ENCODE assay signal across 41 mouse cellular contexts in the genomic region with DNA sequence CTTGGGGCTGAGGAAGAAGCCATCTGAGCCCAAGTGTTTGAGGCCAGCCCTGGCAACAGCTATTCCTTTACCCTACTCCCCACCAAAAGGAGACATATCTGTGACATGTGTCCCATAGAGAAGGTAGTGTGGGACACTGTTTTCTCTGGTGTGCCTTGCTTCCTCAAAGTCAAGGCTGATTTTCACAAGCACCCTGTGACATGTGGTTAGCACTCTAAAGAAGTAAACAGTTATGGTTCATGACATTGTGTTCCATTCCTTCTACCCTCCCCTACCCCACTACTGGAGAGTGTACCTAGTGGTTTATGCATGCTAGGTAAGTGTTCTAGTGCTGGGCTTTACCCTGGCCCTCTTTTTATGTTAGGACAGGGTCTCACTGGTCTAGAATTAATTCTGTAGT. TPM values are rescaled to one million over a fixed set of nuclear protein-coding genes. Genes with fewer than 3 reads are reported as not detected.
A peak's percentile ranks its signal among the peaks of the same experiment; 100 is the strongest.
DNase-seq lines count a peak whose midpoint lies in the region; ATAC-seq lines count a peak whose summit lies in the region.
"Had no signal": no experiment of that assay in that cellular context is flagged by ENCODE, and none has a peak within 500 bp of the region (broad histone marks: within the 10 kb centered on the region; RNA-seq: fewer than 3 reads in every experiment).

No protein-coding gene starts in this region.

- ATAC-seq in embryonic facial prominence, embryonic 11.5 days (replicated peaks; ENCODE audit: insufficient number of reproducible peaks, low FRiP score, low TSS enrichment, low read depth) = 0 out of 2 replicates have a peak, but pooled peaks have one; percentile 39
- ATAC-seq in megakaryocyte, adult 5-6 weeks (ENCODE audit: poor library complexity, severe bottlenecking) = peak; percentile 61
- no peak for ATAC-seq in hindbrain, embryonic 14.5 days (ENCODE audit: low FRiP score)
- ATAC-seq: forebrain, embryonic 16.5 days; hindbrain, postnatal 0 days; intestine, embryonic 15.5 days; midbrain, embryonic 13.5 days; Patski had no signal

- H3K9me3 ChIP-seq in embryonic facial prominence, embryonic 11.5 days (replicated peaks; ENCODE audit: control insufficient read depth, low read length) = no peaks in the 10 kb centered on the region
- H3K9me3 ChIP-seq in embryonic facial prominence, embryonic 10.5 days = no peaks in the 10 kb centered on the region
- no peaks in the 10 kb centered on the region for H3K9me3 ChIP-seq in hindbrain, embryonic 14.5 days (ENCODE audit: control insufficient read depth, low read length)
- H3K9me3 ChIP-seq: intestine, embryonic 15.5 days; liver, embryonic 13.5 days; midbrain, embryonic 13.5 days had no signal

- H3K4me2 ChIP-seq in embryonic facial prominence, embryonic 11.5 days (ENCODE audit: low read depth, low read length) = no peak overlapping the region
- H3K4me2 ChIP-seq in hindbrain, embryonic 14.5 days (replicated peaks) = no peak overlapping the region
- H3K4me2 ChIP-seq: intestine, embryonic 15.5 days; liver, embryonic 13.5 days; lung, embryonic 14.5 days; midbrain, embryonic 13.5 days had no signal

- H3K27ac ChIP-seq in embryonic facial prominence, embryonic 11.5 days (replicated peaks; ENCODE audit: low read depth, low read length) = no peak overlapping the region
- H3K27ac ChIP-seq in embryonic facial prominence, embryonic 10.5 days (replicated peaks) = no peak overlapping the region
- no peak overlapping the region for H3K27ac ChIP-seq in hindbrain, embryonic 14.5 days
- H3K27ac ChIP-seq: gastrocnemius, adult 2 months; hindbrain, postnatal 0 days; intestine, embryonic 15.5 days; kidney, postnatal 0 days; liver, embryonic 13.5 days; midbrain, embryonic 13.5 days had no signal

- no peaks in the 10 kb centered on the region for H3K27me3 ChIP-seq in embryonic facial prominence, embryonic 11.5 days (ENCODE audit: control insufficient read depth, insufficient read depth, low read length)
- no peaks in the 10 kb centered on the region for H3K27me3 ChIP-seq in embryonic facial prominence, embryonic 10.5 days (replicated peaks; ENCODE audit: low read depth, poor library complexity, severe bottlenecking)
- no peaks in the 10 kb centered on the region for H3K27me3 ChIP-seq in hindbrain, embryonic 14.5 days (ENCODE audit: control insufficient read depth, insufficient read depth, low read length)
- H3K27me3 ChIP-seq: intestine, embryonic 15.5 days; liver, embryonic 13.5 days; midbrain, embryonic 13.5 days; Patski had no signal

- no peaks in the 10 kb centered on the region for H3K4me1 ChIP-seq in embryonic facial prominence, embryonic 11.5 days (ENCODE audit: control insufficient read depth, insufficient read depth, low read length)
- H3K4me1 ChIP-seq in embryonic facial prominence, embryonic 10.5 days = no peaks in the 10 kb centered on the region
- H3K4me1 ChIP-seq in hindbrain, embryonic 14.5 days (replicated peaks; ENCODE audit: control insufficient read depth, insufficient read depth, low read length) = no peaks in the 10 kb centered on the region
- H3K4me1 ChIP-seq: intestine, embryonic 15.5 days; liver, embryonic 13.5 days; midbrain, embryonic 13.5 days had no signal

- no peaks in the 10 kb centered on the region for H3K36me3 ChIP-seq in embryonic facial prominence, embryonic 11.5 days (replicated peaks; ENCODE audit: control insufficient read depth, insufficient read depth, low read depth, low read length)
- no peaks in the 10 kb centered on the region for H3K36me3 ChIP-seq in embryonic facial prominence, embryonic 10.5 days (replicated peaks)
- H3K36me3 ChIP-seq in hindbrain, embryonic 14.5 days (replicated peaks; ENCODE audit: control insufficient read depth, insufficient read depth) = no peaks in the 10 kb centered on the region
- H3K36me3 ChIP-seq: intestine, embryonic 15.5 days; liver, embryonic 13.5 days; midbrain, embryonic 13.5 days had no signal

- H3K9ac ChIP-seq in embryonic facial prominence, embryonic 11.5 days (replicated peaks; ENCODE audit: low read length) = no peak overlapping the region
- H3K9ac ChIP-seq in hindbrain, embryonic 14.5 days = no peak overlapping the region
- H3K9ac ChIP-seq: intestine, embryonic 15.5 days; liver, embryonic 13.5 days; lung, embryonic 14.5 days; midbrain, embryonic 13.5 days had no signal

- no peak for DNase-seq in embryonic facial prominence, embryonic 11.5 days (ENCODE audit: low spot score)
- no peak for DNase-seq in embryonic facial prominence, embryonic 10.5 days (ENCODE audit: low spot score)
- peak; percentile 69 to 73 for DNase-seq in spleen, postnatal 36 days (ENCODE audit: low spot score in 2 of 2)
- DNase-seq in spleen, postnatal 14 days (ENCODE audit: low spot score in 2 of 2) = no peak
- no peak for DNase-seq in kidney, adult 8-10 months
- no peak for DNase-seq in adrenal gland, postnatal 36 days
- no peak for DNase-seq in hindbrain, embryonic 14.5 days (ENCODE audit: low spot score)
- DNase-seq: adrenal gland, postnatal 14 days; cerebellum, adult 2 months; cerebellum, postnatal 25 days; embryo, embryonic 11 days; gastrocnemius, adult 2 months; gastrocnemius, postnatal 36 days; heart, postnatal 14 days; kidney, adult 2 months; kidney, postnatal 4 days; layer of hippocampus, postnatal 36 days; left cerebral cortex, postnatal 4 days; liver, embryonic 13.5 days; lung, embryonic 14.5 days; lung, postnatal 36 days; retina, postnatal 1 day; right cerebral cortex, postnatal 14 days; thymus, postnatal 25 days had no signal

- H3K4me3 ChIP-seq in embryonic facial prominence, embryonic 11.5 days (ENCODE audit: low read depth, low read length) = no peak overlapping the region
- H3K4me3 ChIP-seq in embryonic facial prominence, embryonic 10.5 days = no peak overlapping the region
- H3K4me3 ChIP-seq in hindbrain, embryonic 14.5 days (replicated peaks; ENCODE audit: low read length) = no peak overlapping the region
- H3K4me3 ChIP-seq: erythroblast, embryonic 14.5 days; gastrocnemius, adult 2 months; intestine, embryonic 15.5 days; liver, embryonic 13.5 days; midbrain, embryonic 13.5 days had no signal

RNA-seq across cellular contexts. Expression of a gene that starts 42.0 kb away (rescaled TPM):
- not detected in 2 replicates for polyA plus RNA-seq in embryonic facial prominence, embryonic 11.5 days (2014; fragmentation: Nextera tagmentation; extraction: Ambion mirVana)
- polyA plus RNA-seq in embryonic facial prominence, embryonic 10.5 days (2016; fragmentation: Nextera tagmentation; extraction: Ambion mirVana) = not detected in 2 replicates
- 0.48 TPM in 1 of 2 replicates, not detected in the other for total RNA-seq in megakaryocyte, adult 5-6 weeks (2015)
- total RNA-seq in megakaryocyte, adult 5-6 weeks (2017) = 1.5 TPM in 1 of 2 replicates, not detected in the other
- total RNA-seq in adrenal gland, postnatal 36 days (2021) = 1 to 10 TPM; 2.2 to 3.3 TPM
- not detected in 2 replicates for polyA plus RNA-seq in hindbrain, embryonic 14.5 days (2014; fragmentation: Nextera tagmentation; extraction: Ambion mirVana)
- total RNA-seq: hindbrain, postnatal 0 days; left cerebral cortex, postnatal 4 days; megakaryocyte-erythroid progenitor cell, adult 5-6 weeks; MEL had no signal
- polyA plus RNA-seq: brain, embryonic 14.5 days; cerebellum, adult 2 months; erythroblast, embryonic 14.5 days; forebrain, embryonic 11.5 days; forebrain, embryonic 16.5 days; heart, embryonic 14.5 days; hindbrain, embryonic 11.5 days; hindbrain, postnatal 0 days; intestine, embryonic 15.5 days; kidney, adult 2 months; kidney, postnatal 0 days; liver, embryonic 13.5 days; lung, embryonic 14.5 days; midbrain, embryonic 13.5 days; neural tube, embryonic 14.5 days; small intestine, adult 2 months; stomach, embryonic 14.5 days had no signal

Comparison
In these comparisons a context has a peak if more than half of its experiments do, and no peak if none do; other contexts are left out.
1. DNase-seq: peak in spleen, postnatal 36 days (2 of 2); none in embryonic facial prominence, embryonic 11.5 days (single experiment), embryonic facial prominence, embryonic 10.5 days (single experiment), spleen, postnatal 14 days (0 of 2), kidney, adult 8-10 months (0 of 2), adrenal gland, postnatal 36 days (0 of 2) and hindbrain, embryonic 14.5 days (single experiment).